Mouse (Mus musculus): Measurements from ENCODE around the gene Pxylp1. TPM values are rescaled to one million over a fixed set of nuclear protein-coding genes. Genes with fewer than 3 reads are reported as not detected.

Pxylp1 gene
- polyA plus RNA-seq, 1 experiment from 2014 or later: 3.4 TPM

- no peaks in the 10 kb centered on the region for H3K9me3 ChIP-seq (ENCODE audit: control insufficient read depth, low read length)
- H3K4me1 ChIP-seq (replicated peaks; ENCODE audit: control insufficient read depth, insufficient read depth, low read length): no peaks in the 10 kb centered on the region
- no peak overlapping the region for H3K9ac ChIP-seq (ENCODE audit: low read depth, low read length)
- no peaks in the 10 kb centered on the region for H3K27me3 ChIP-seq (replicated peaks; ENCODE audit: control insufficient read depth, insufficient read depth, low read length)
- no peaks in the 10 kb centered on the region for H3K36me3 ChIP-seq (ENCODE audit: control insufficient read depth, insufficient read depth, low read length)
- H3K4me2 ChIP-seq: no peak overlapping the region
- 55% methylated on average over 8 of the region's 8 CpGs for WGBS
- no peak overlapping the region for H3K4me3 ChIP-seq (ENCODE audit: low read depth, low read length)
- no peak for ATAC-seq (replicated peaks; ENCODE audit: low FRiP score)
- no peak overlapping the region for H3K27ac ChIP-seq (ENCODE audit: low read depth, low read length)
- DNase-seq (ENCODE audit: low spot score): no peak
Observed at GRCm38 (mm10) chr9:96870104-96870503, 22.4 kb downstream of the Pxylp1 start.

DNA sequence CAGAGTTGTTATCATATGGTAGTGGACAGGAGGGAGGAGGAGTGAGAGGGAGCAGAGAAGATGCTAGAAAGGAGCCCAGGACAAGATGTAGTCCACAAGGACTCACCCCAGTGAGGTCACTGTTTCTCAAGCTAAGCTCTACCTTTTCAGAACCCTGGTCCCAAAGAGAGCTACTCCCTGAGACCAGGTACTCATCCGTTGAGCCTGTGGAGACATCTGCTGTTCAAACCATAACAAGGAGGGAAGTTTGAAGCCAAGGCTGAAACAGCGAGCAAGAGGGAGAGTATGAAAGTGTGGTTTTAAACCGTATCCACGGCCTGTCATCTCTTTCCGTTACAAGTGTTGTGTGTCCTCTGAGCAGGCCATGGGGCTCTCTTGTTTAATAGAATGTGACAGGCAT lies 22.9 kb downstream of the Pxylp1 start:
- Histone ChIP-seq H3K4me1 (replicated peaks; ENCODE audit: control insufficient read depth, insufficient read depth, low read length) (no peaks in the 10 kb centered on the region), H3K9ac (ENCODE audit: low read depth, low read length) (no peak overlapping the region), H3K9me3 (ENCODE audit: control insufficient read depth, low read length) (no peaks in the 10 kb centered on the region), H3K27ac (ENCODE audit: low read depth, low read length) (no peak overlapping the region), H3K4me3 (ENCODE audit: low read depth, low read length) (no peak overlapping the region), H3K36me3 (ENCODE audit: control insufficient read depth, insufficient read depth, low read length) (no peaks in the 10 kb centered on the region), H3K4me2 (no peak overlapping the region), H3K27me3 (replicated peaks; ENCODE audit: control insufficient read depth, insufficient read depth, low read length) (no peaks in the 10 kb centered on the region)
- DNase-seq (ENCODE audit: low spot score) (no peak), ATAC-seq (replicated peaks; ENCODE audit: low FRiP score) (no peak)
- 80% methylated on average over 5 of the region's 5 CpGs for WGBS

- ATAC-seq (replicated peaks; ENCODE audit: low FRiP score) (no peak), DNase-seq (ENCODE audit: low spot score) (no peak)
- Histone ChIP-seq H3K9ac (ENCODE audit: low read depth, low read length) (no peak overlapping the region), H3K9me3 (ENCODE audit: control insufficient read depth, low read length) (no peaks in the 10 kb centered on the region), H3K4me1 (replicated peaks; ENCODE audit: control insufficient read depth, insufficient read depth, low read length) (no peaks in the 10 kb centered on the region), H3K27ac (ENCODE audit: low read depth, low read length) (no peak overlapping the region), H3K4me2 (no peak overlapping the region), H3K27me3 (replicated peaks; ENCODE audit: control insufficient read depth, insufficient read depth, low read length) (no peaks in the 10 kb centered on the region), H3K36me3 (ENCODE audit: control insufficient read depth, insufficient read depth, low read length) (no peaks in the 10 kb centered on the region), H3K4me3 (ENCODE audit: low read depth, low read length) (no peak overlapping the region)
- 78% methylated on average over 6 of the region's 6 CpGs for WGBS
Observed at GRCm38 (mm10) chr9:96868546-96868945, 23.9 kb downstream of the Pxylp1 start.

GRCm38 (mm10) chr9:96867165-96867564 lies 25.3 kb downstream of the Pxylp1 start:
- Histone ChIP-seq H3K4me2 (no peak overlapping the region), H3K9me3 (ENCODE audit: control insufficient read depth, low read length) (no peaks in the 10 kb centered on the region), H3K36me3 (ENCODE audit: control insufficient read depth, insufficient read depth, low read length) (no peaks in the 10 kb centered on the region)

GRCm38 (mm10) chr9:96866196-96866595 lies 26.3 kb downstream of the Pxylp1 start:
- DNase-seq (ENCODE audit: low spot score): no peak
- no peak for ATAC-seq (replicated peaks; ENCODE audit: low FRiP score)
- Histone ChIP-seq H3K27me3 (replicated peaks; ENCODE audit: control insufficient read depth, insufficient read depth, low read length) (no peaks in the 10 kb centered on the region), H3K27ac (ENCODE audit: low read depth, low read length) (no peak overlapping the region), H3K9ac (ENCODE audit: low read depth, low read length) (no peak overlapping the region), H3K4me2 (no peak overlapping the region), H3K4me1 (replicated peaks; ENCODE audit: control insufficient read depth, insufficient read depth, low read length) (no peaks in the 10 kb centered on the region), H3K36me3 (ENCODE audit: control insufficient read depth, insufficient read depth, low read length) (no peaks in the 10 kb centered on the region), H3K4me3 (ENCODE audit: low read depth, low read length) (no peak overlapping the region), H3K9me3 (ENCODE audit: control insufficient read depth, low read length) (no peaks in the 10 kb centered on the region)
- WGBS: 91% methylated on average over 5 of the region's 5 CpGs

More at GRCm38 (mm10) chr9:96867165-96867564, 25.3 kb downstream of the Pxylp1 start:
- ATAC-seq (replicated peaks; ENCODE audit: low FRiP score) (no peak), DNase-seq (ENCODE audit: low spot score) (no peak)
- no peak overlapping the region for H3K9ac ChIP-seq (ENCODE audit: low read depth, low read length)
- H3K27ac ChIP-seq (ENCODE audit: low read depth, low read length): no peak overlapping the region
- no peaks in the 10 kb centered on the region for H3K4me1 ChIP-seq (replicated peaks; ENCODE audit: control insufficient read depth, insufficient read depth, low read length)
- no peaks in the 10 kb centered on the region for H3K27me3 ChIP-seq (replicated peaks; ENCODE audit: control insufficient read depth, insufficient read depth, low read length)
- no peak overlapping the region for H3K4me3 ChIP-seq (ENCODE audit: low read depth, low read length)
- WGBS: 75% methylated on average over 7 of the region's 7 CpGs

DNA sequence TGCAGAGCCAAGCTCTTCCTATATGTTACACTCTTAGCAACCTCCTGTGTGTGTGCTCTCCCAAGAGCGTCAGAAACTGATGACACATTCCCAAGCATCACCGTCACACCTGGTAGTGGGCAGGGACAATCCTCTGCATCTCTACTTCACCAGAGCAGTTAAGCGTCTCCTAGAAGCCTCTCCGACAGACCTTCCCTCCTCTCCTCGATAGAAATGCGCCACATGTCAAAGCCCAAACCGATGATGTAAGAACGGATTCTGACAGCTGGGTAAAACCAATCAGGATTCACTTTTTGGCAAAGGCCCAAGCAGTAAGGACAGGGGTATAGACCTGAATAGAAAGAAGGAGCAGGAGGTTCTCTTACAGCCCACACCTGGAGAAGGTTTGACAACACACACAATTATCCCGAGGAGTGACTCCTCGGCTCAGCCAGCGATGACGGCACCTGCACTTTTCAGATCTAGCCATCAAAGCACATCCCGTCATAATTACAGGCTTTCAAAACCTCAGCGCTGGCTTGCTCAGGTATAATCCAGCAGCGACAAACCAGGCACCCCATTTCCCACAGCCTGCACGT lies 26.9 kb downstream of the Pxylp1 start:
- ATAC-seq (replicated peaks; ENCODE audit: low FRiP score): no peak
- DNase-seq (ENCODE audit: low spot score): no peak
- no peaks in the 10 kb centered on the region for H3K9me3 ChIP-seq (ENCODE audit: control insufficient read depth, low read length)
- H3K4me2 ChIP-seq: no peak overlapping the region
- H3K27ac ChIP-seq (ENCODE audit: low read depth, low read length): no peak overlapping the region
- H3K4me1 ChIP-seq (replicated peaks; ENCODE audit: control insufficient read depth, insufficient read depth, low read length): no peaks in the 10 kb centered on the region
- no peak overlapping the region for H3K9ac ChIP-seq (ENCODE audit: low read depth, low read length)
- H3K27me3 ChIP-seq (replicated peaks; ENCODE audit: control insufficient read depth, insufficient read depth, low read length): no peaks in the 10 kb centered on the region
- WGBS: 80% methylated on average over 16 of the region's 16 CpGs
- H3K4me3 ChIP-seq (ENCODE audit: low read depth, low read length): no peak overlapping the region
- H3K36me3 ChIP-seq (ENCODE audit: control insufficient read depth, insufficient read depth, low read length): no peaks in the 10 kb centered on the region

DNA sequence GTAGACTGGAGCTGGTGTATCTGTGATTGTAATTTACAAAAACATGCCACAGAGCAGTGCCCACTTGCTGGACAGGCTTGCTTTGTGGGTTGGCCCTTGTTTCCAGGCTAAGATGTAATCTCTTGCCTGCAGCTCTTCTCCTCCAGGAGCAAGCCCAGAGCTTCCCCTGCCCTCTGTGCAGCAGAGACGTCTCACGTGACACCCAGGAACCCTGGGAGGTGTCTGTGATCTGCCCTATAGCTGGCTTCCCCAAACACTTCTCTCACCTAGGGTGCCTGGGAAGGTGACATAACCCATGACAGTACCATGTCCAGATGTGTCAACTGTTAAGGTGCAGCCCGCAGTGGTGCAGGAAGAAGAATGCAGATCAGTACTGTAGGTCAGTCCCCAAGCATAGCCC lies 28.9 kb downstream of the Pxylp1 start:
- H3K27ac ChIP-seq (ENCODE audit: low read depth, low read length): no peak overlapping the region
- 42% methylated on average over 3 of the region's 3 CpGs for WGBS
- no peak overlapping the region for H3K4me2 ChIP-seq
- no peak for DNase-seq (ENCODE audit: low spot score)
- no peaks in the 10 kb centered on the region for H3K4me1 ChIP-seq (replicated peaks; ENCODE audit: control insufficient read depth, insufficient read depth, low read length)
- no peaks in the 10 kb centered on the region for H3K36me3 ChIP-seq (ENCODE audit: control insufficient read depth, insufficient read depth, low read length)
- H3K27me3 ChIP-seq (replicated peaks; ENCODE audit: control insufficient read depth, insufficient read depth, low read length): no peaks in the 10 kb centered on the region
- no peak overlapping the region for H3K4me3 ChIP-seq (ENCODE audit: low read depth, low read length)
- no peak overlapping the region for H3K9ac ChIP-seq (ENCODE audit: low read depth, low read length)
- no peaks in the 10 kb centered on the region for H3K9me3 ChIP-seq (ENCODE audit: control insufficient read depth, low read length)
- no peak for ATAC-seq (replicated peaks; ENCODE audit: low FRiP score)

DNA sequence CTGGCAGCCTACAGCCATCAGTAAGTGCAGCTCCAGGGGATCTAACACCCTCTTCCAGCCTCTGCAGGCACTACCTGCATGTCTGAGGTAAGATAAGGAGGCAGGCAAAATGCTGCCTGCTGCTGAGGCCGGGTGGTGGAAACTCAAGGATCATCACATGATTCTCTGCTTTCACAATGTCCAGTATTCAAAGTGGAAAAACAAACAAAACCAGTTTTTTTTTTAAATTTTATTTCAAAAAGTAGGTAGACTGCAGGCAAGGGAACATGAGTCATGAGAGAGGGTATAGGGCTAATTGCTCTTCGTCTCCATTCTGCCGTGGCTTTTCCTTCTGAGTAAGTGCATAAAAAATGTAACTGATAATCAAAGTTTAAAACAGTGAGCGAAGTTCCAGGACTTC lies 29.6 kb downstream of the Pxylp1 start:
- WGBS: 52% methylated on average over 4 of the region's 4 CpGs
- Histone ChIP-seq H3K27me3 (replicated peaks; ENCODE audit: control insufficient read depth, insufficient read depth, low read length) (no peaks in the 10 kb centered on the region), H3K9me3 (ENCODE audit: control insufficient read depth, low read length) (no peaks in the 10 kb centered on the region), H3K4me2 (no peak overlapping the region), H3K36me3 (ENCODE audit: control insufficient read depth, insufficient read depth, low read length) (no peaks in the 10 kb centered on the region), H3K9ac (ENCODE audit: low read depth, low read length) (no peak overlapping the region), H3K4me1 (replicated peaks; ENCODE audit: control insufficient read depth, insufficient read depth, low read length) (no peaks in the 10 kb centered on the region), H3K27ac (ENCODE audit: low read depth, low read length) (no peak overlapping the region), H3K4me3 (ENCODE audit: low read depth, low read length) (no peak overlapping the region)
- no peak for ATAC-seq (replicated peaks; ENCODE audit: low FRiP score)
- no peak for DNase-seq (ENCODE audit: low spot score)

DNA sequence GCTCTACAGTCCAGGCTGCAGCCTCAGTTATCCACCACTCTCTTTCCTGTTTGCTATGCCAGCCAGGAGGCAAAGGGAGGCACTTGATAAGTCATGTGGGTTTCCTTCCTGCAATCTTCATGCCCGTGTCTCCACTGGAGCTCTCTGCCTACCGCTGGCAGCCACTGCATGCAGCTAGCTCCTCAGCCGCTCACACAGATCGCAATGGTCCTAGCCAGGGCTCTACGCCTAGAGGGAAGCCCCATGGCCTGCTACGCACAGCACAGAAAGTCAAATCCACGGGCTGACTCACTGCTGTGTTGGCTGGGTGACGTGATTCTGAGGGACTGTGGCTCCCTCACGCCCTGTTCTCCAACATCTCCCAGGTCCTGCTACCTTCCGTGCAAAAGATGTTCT lies 31.4 kb downstream of the Pxylp1 start:
- H3K4me2 ChIP-seq: no peak overlapping the region
- H3K9ac ChIP-seq (ENCODE audit: low read depth, low read length): no peak overlapping the region
- H3K4me3 ChIP-seq (ENCODE audit: low read depth, low read length): no peak overlapping the region
- DNase-seq (ENCODE audit: low spot score): no peak
- no peaks in the 10 kb centered on the region for H3K36me3 ChIP-seq (ENCODE audit: control insufficient read depth, insufficient read depth, low read length)
- H3K27me3 ChIP-seq (replicated peaks; ENCODE audit: control insufficient read depth, insufficient read depth, low read length): no peaks in the 10 kb centered on the region
- 67% methylated on average over 10 of the region's 10 CpGs for WGBS
- H3K4me1 ChIP-seq (replicated peaks; ENCODE audit: control insufficient read depth, insufficient read depth, low read length): no peaks in the 10 kb centered on the region
- no peak overlapping the region for H3K27ac ChIP-seq (ENCODE audit: low read depth, low read length)
- H3K9me3 ChIP-seq (ENCODE audit: control insufficient read depth, low read length): no peaks in the 10 kb centered on the region
- no peak for ATAC-seq (replicated peaks; ENCODE audit: low FRiP score)
